Mouse (Mus musculus): ENCODE measurements at regions not wholly inside any gene's neighbourhood (a gene's known extent, or its start where the extent isn't known, plus 50 kb on each side); places are given as distances from the start of the nearest gene placed in this dataset.
"Not testable (repeated sequence)": the region's sequence is repeated elsewhere in the genome, so short reads cannot be mapped to it uniquely, and the experiment has no call there.

DNA sequence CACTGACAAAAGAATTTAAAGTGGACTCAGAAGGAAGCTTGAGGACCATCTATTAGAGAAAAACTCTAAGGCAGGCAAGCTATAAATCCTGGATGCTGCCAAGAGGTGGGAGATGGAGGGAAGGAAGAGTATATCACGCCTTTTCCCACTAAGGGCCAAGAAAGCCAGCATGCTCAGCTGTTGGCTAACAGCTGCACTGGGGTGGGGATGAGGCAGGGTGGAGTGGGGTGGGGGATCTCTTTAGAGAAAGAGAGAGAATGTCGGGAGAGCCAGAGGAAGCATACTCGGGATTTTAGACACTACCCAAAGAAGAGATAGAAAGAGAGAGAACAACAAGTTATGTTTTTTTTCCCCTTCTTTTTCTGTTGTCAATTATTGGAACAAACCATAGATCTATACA is 115.2 kb upstream of the Shb start:
- no peak for DNase-seq (ENCODE audit: low spot score in 2 of 2)

DNA sequence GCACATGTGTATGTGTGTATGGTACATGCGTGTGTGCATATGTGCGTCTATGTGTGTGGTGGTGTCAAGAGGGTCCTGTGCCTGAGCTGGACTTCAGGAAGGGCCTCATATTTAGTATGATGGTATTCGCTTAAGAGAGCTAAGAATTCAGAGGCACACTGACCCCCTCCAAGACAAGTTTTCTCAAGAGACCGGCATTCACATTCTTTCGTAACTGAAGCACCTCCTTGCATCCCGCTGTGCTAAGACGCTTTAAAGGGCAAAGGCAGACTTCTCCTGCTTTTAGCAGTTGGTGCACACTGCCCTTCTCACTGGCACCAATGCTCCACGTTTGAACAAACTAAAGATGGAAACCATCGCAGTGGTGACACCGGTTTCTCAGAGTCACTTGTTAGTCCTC is 110.3 kb upstream of the Shb start:
- DNase-seq (ENCODE audit: low spot score in 2 of 2) = no peak

DNA sequence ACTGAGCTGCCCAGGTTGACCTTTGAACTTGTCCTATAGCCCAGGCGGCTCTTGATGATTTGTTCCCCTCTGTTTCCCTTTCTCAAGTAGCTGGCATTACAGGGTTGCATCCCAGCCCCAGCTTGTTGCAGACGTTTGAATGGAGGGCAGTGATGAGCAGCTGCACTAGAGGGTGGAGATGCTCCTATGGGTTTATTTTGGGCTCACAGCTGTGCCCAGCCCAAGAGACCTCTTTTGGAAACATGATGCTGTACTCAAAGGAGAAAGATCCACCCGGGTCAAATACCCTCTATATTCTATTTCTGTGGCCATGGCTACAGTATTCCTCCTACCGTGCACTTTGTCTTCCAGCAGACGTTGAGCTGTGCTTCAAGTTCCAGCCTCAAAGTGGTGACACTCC is 109.0 kb upstream of the Shb start:
- no peak for DNase-seq (ENCODE audit: low spot score in 2 of 2)

DNA sequence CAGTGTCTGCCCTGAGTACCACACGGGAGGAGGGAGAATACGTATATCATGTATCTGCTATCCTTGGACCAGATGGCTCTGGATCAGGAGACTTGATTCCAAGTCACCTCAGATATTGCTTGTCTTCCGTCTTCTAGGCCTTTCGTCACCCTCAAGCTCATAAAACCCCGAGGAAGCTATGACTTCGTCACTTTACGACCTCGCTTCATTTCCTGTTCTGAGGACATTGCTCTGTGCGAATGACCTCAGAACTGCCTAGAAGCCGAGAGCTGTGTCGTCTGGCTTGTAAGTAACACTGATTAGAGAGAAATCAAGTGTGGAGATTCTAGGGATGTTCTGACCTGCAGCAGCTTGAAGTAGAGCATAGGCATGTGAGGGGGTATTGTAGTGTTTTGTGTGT is 108.4 kb upstream of the Shb start:
- DNase-seq (ENCODE audit: low spot score in 2 of 2) = no peak

DNA sequence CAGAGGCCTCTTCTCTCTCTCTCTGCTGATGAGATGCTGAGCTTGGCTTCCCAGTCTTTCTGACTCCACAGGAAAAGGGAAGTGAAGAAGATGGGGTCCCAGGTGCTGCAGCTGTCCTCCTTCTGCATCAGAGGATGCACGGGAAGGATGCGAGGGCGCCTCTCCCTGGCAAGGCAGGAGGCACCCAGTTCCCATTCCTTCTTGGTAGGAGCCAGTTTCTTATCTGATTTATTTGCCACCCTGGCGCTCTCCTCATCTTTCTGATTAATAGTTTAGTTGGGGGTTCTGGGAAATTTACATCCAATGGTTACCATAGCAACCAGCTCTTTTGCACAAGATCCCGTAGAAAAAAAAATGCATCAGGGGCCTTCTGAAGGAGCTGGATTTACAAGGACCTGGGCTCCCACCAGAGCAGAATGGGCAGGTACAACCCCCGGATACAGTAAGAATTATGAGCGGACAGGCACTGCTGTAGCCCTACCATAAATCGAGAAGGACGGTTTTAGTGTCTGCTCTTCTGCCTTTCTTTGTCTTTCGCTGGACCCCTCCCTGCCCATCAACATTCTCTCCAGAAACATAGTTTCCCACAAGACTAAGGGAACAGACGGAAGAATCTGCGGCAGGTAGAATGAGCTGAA is 107.2 kb upstream of the Shb start:
- no peak for DNase-seq (ENCODE audit: low spot score in 2 of 2)

DNA sequence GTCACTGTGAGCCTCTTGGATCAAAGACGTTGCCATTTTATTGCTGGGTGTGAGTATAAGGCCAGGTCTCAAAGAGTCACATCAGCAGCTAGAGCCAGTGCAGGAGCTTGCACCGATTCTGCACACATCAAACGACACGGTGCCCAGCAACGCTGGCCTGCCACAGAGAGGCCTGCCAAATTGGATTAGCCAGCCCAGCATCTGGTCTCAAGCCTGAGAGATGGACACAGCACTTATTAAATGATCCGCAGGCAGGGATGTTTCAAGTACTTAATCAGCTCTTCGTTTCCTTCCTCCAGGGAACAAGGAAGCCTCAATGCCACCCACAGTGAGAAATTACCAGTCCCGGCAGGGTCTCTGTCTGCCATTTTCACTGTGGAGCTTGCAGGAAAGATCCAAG is 106.1 kb upstream of the Shb start:
- no peak for DNase-seq (ENCODE audit: low spot score in 2 of 2)

DNA sequence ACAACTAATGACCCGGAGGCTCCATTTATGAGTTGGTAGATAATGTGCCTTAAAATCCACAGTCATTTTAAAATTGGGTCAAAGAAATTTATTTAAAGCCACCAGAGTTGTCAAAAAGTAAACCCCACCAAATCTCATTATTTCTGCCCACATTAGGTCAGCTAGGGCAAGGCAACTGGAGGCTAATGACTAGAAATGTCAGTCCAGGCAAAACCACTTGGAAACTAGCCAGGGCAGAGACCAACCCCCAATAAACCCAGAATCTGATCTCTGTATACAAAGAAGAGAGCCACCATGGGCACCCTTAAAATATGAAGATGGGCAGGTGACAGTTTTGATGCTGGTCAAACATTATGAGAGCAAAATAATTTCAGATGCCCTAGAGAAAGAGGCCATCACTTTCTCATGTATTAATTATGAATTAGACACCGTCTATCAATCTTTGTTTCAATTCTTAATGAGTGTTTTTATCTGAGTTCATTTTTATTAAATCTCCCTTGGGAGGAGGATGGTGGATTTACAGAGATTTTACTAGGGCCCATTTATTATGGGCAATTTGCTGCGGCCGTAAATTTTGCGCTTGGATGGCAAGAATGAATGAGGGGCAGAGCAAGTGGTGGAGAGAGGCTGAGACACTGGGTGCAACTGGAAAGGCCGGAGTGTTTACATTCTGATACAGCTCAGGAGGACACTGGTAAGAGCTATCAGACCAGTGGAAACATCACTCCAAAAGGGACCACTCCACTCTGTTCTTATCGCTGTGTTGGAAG is 99.2 kb upstream of the Shb start:
- DNase-seq (ENCODE audit: low spot score in 2 of 2) = no peak

DNA sequence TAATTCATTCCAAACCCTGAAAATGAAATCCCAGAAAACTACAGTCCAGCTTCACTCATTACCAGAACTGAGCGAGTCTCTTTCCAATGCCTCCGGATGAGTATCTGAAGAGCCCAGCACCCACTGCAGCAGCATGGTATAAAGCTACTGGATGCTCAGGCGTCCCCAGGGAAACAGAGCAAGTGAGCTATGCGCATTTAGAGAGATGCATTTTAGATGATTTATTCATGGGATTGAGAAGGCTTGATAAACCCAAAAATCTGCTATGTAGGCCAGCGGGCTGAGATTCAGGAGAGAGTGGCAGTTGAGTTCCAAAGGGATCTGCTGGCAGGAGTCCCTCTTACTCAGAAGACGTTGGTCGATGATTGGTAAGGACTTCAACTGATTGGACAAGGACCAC is 93.4 kb upstream of the Shb start:
- DNase-seq (ENCODE audit: low spot score in 2 of 2) = no peak

DNA sequence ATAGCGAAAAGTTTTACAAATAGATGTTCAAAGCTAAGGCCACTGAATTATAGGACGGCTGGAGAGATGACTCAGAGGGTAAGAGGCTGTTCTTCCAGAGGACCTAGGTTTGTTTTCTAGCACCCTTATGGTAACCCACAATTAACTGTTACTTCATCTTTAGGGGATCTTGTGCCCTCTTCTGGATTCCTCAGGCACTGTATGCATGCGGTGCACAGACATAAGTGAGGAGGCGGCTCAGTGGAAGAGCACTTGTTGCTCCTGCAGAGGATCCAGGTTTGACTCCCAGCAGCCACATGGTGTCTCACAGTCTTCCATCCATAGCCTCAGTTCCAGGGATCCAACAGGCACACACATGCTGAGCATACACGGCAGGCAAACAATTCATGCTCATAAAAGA is 89.7 kb upstream of the Shb start:
- DNase-seq (ENCODE audit: low spot score in 2 of 2) = no peak

DNA sequence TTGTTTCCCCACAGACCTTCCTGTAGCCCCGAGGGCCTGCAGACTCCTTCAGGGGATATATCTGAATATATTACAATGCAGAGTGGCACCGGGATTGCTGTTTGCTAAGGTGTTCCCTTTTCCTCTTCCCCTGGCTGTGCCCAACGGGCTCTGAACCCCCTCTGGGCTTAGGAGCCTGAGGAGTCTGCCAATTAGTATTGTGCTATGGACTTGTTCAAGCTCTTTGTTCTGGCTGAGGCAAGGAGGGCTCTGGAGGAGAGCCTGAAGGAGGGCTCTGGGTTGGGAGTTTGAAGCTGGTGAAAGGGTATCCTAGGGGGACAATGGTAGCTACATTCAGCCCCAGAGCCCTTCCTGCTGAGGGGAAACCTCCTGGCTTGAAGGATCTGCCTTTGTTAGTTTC is 84.9 kb upstream of the Shb start:
- no peak for DNase-seq (ENCODE audit: low spot score in 2 of 2)

DNA sequence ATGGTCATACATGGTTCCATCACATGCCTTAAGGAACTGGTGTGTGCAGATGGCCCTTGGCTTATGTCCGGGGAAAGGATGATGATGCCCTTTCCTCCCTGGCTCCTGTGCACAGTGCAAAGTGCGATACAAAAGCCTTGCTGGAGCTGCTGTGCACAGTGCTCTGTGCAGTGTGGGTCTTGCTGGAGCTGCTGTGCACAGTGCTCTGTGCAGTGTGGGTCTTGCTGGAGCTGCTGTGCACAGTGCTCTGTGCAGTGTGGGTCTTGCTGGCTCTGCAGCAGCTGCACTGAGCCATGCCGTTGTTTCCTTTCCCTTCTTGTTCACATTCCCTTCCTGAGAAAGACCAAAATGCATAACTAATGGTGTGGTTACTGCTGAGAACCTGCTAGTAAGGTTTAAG is 81.2 kb upstream of the Shb start:
- not testable (repeated sequence) for DNase-seq (ENCODE audit: low spot score in 2 of 2)

DNA sequence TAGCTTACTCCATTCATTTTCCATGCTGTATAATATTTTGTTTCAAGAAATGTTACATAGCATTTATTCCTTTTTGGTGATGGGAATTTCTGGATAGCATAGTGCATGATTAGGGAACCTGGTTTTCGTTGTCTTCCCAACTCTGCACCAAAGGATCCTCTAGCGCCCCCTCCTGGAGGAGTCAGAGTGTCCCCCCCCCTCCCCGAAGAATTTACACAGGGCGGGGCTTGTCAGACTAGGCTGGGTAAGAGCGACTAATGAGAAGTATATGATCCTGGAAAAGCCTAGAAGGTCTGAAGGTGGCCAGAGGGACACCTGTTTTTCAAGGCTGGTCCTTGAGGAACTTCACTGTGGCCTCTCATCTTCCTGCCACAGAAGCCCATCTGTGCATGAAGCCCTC is 79.9 kb upstream of the Shb start:
- DNase-seq (ENCODE audit: low spot score in 2 of 2) = peak; percentile 7 to 65

DNA sequence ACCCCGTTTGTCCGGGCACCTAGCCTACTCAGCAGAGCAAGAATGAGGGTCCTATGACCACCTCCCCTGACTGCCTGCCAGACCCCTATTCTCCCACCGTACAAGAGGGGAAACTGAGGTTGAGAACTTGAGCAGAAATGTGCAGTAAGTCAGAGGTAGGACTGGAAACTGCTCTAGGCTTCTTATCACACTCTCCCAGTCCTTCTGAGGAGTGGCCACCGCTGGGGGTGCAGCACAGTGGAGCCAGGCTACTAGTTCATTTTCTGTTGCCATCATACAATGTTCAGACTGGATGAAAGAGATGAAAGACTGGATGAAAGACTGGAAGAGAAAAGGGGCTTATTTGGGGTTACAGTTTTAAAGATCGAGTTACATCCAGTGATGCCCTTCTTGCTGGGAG is 78.7 kb upstream of the Shb start:
- no peak for DNase-seq (ENCODE audit: low spot score in 2 of 2)

DNA sequence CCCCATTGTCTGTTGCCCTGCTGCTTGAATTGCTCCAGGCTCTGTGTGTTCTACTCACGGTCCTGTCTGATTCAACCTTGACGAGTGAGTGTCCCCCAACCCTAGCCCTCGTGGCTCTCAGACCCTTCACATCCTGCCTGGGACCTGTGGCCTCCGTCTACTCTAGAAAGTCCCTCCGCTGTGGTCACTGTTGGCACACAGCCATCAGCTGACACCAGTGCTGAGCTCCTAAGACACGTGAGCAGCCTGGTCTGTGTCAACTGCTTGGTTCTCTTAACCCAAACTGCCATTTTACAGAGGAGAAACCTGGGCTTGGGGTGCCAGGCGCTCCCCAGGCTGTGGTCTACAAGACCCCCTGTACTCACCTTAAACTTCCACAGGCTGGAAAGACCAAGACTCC is 74.3 kb upstream of the Shb start:
- no peak for DNase-seq (ENCODE audit: low spot score in 2 of 2)

DNA sequence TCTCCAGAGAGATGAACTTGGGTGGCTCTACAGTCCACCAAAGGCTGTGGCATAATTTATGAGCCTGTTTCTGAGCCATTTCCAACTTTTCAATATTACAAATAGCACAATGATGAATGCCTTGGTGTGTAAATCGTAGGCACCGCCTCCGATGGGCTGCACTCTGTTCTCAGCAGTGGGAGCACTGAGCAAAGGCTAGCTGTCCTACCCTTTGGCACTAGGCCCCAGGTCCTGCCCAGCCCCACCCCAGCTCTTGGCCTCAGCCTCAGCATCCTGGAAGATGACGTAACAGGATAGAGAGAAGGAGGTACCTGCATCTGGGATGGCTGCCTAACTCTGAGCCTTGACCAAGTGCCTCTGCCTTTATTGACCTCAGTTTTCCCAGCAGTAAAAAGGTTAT is 73.4 kb upstream of the Shb start:
- DNase-seq (ENCODE audit: low spot score in 2 of 2) = no peak

DNA sequence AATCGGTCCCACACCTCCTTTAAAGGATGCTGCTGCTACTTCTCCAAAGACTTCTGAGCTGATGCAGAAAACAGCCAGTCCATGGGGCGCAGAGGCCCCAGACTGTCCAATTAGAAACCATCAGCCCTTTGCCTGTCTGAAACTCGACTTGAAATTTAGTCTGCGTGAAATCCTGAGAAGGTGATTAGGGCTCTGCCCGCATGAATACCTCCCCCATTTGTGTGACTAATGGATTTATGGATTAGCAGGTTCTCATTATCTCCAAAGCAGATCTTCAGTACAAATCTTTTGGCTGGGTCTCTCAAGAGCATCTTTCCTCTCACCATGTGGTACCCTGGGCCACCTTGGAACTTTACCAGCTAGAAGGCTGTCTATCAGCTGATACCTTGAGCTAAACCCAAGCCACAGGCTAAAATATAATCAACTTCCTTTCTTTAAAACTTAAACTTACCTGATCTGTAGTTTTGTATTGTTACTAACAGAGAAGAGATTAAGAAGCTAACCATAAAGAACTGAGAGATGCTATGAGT is 72.1 kb upstream of the Shb start:
- DNase-seq (ENCODE audit: low spot score in 2 of 2) = no peak

DNA sequence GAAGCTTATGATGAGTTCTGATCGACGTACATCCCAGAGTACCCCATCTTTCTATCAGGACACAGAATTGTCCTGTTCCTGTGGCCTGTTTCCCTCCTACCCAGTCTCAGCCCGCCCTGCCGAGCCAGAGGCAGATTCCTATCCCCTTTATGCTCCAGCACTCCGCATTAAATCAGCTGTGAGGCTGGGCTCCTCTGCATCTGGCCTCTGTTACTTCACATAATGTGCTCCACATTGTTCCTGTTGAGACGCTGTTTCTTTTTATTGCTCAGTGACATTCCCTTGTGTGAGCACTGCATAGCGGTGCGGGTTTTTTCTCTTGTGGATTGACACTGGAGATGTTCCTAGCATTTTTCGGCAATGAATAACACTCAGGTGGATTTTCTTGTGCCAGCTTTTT is 68.2 kb upstream of the Shb start:
- no peak for DNase-seq (ENCODE audit: low spot score in 2 of 2)

DNA sequence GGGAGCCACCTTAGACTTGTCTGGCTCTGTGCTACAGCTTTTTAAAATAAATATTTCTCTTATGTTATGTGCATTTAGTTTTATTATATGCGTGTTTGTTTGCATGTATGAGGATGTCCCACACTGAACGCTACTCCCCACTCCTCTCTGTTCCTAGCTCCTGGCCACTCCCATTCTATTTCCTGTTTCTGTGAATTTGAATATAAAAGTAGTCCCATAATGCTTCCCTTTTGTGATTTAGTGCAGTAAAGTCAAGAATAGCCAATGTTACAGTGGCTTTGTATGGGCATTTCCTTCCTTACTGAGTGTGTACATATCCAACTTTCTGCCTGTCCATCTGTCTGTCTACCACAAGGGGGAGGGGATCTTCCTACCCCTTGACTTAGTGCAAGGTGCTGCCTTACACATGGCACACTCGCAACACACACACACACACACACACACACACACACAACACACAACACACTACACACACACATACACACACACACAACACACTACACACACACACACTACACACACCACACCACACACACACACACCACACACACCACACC is 61.2 kb upstream of the Shb start:
- no peak for DNase-seq (ENCODE audit: low spot score in 2 of 2)

DNA sequence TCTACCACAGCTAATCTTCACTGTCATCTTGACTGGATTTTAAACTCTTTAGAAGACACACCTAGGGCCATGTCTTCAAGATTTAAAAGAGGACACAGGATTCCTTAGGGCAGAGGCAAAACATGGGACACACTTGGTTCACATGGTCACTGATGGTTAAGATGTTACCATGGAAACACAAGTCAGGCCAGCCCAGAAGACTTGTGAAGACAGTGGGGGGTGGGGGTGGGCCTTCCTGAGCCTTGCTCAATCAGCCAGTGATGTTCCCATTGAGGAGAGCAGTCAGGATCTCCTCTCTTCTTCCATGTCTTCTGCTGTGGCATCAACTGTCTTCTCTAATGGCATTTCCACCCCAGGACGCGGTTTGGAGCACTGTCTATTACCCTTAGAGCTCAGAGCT is 60.5 kb upstream of the Shb start:
- DNase-seq (ENCODE audit: low spot score in 2 of 2) = no peak

DNA sequence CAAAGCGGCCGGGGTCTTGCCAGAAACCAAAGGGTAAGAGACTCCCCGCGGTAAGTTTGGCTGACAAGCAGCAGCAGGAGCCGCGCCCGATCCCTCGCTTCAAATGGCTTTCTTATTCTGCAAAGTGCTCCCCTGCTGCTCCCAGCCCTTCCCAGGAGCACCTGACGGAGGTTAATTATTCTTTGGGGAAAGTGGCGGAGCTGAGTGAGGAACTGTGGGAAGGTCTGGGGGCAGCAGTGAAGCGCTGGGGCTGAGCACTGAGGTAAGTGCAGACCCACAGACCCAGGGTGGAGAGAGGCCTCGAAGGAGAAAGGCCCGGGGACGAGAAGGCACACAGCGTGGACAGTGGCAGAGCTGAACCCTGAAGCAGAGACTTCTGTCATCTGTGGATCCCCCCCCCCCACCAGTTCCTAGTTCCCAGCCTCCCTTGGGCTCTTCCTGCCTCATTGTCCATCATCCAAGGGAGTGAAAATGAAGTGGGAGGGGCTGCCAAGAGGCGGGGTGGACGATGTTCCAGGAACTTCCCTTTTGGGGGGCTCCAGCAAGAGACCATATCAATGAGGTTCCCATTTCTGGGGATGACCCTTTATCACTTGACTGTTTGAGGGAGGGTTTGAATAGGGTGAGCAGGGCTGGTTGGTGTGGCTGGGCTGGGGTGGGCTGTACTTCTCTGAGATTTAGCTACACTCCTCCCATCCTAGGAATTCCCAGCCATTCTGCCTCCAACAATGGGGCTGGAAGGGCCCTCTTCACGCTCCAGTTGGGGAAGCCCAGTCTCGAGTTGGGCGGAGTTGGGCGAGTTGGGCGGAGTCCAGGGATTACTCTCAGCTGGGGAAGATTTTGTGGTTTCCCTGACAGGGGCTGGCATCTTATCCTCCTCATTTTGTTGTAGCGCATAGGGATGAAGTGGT is 59.4 kb upstream of the Shb start:
- DNase-seq (ENCODE audit: low spot score in 2 of 2) = no peak

DNA sequence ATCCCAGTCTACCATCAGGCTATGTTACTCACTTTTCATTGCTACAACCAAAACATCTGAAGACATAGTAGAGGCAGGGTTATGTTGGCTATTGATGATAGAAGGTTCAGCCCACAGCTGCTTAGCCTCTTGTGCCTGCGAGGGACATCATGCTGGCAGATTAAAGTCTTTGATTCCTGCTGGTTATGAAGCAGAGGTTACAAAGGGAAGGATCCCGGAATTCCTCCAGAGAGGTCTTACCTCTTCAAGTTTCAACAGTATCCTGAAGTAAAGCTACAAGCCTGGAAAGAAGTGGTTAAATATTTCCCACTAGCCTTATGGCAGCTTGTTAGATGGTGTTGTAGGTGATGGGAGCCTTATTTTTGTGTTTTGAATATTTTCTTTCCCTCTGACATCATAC is 58.6 kb upstream of the Shb start:
- no peak for DNase-seq (ENCODE audit: low spot score in 2 of 2)

DNA sequence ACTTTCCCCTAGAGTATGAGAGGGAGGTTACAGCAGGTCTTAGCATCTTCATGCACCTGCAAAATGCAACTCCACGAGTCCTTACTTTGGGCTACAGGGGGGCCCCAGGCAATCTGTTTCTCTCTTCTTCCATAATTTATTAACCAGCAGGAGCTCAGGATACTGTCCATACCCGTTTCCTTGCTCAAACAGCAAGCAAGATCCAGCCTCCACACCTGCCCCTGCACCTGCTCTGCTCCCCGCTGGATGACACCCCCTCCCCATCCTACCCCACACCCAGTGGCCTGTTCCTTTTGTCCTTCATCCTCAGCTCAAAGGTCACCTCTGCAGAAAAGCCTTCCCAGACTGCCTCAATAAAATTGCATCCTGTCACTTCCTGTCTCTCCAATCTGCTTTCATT is 56.1 kb upstream of the Shb start:
- no peak for DNase-seq (ENCODE audit: low spot score in 2 of 2)
